Mouse (Mus musculus) kidney, embryonic 16.5 days (tissue): ENCODE measurements at regions not wholly inside any gene's neighbourhood (a gene's known extent, or its start where the extent isn't known, plus 50 kb on each side); places are given as distances from the start of the nearest gene placed in this dataset.
A peak's percentile ranks its signal among the peaks of the same experiment; 100 is the strongest.

Experiments used
- ATAC-seq: fragments of 200-750 bp; cut with Nextera tagmentation; 2 replicates; pipeline ENCODE4 v1.8.0; 2017; ENCODE audit warnings: moderate TSS enrichment; ENCODE audit not compliant: low FRiP score, low TSS enrichment
- H3K27ac ChIP-seq: fragments of 300-500 bp; sonication (generic); 2 replicates; pipeline ENCODE4 v1.5.1; 2014; ENCODE audit warnings: low read length
- H3K27me3 ChIP-seq: fragments of 300-500 bp; sonication (generic); 2 replicates; pipeline ENCODE4 v1.6.1; 2014; ENCODE audit warnings: low read length, control low read depth, mixed read lengths; ENCODE audit not compliant: insufficient read depth
- H3K36me3 ChIP-seq: fragments of 300-500 bp; sonication (generic); 2 replicates; pipeline ENCODE4 v1.6.1; 2014; ENCODE audit warnings: low read length, control low read depth, mixed read lengths; ENCODE audit not compliant: insufficient read depth
- H3K4me1 ChIP-seq: fragments of 300-500 bp; sonication (generic); 2 replicates; pipeline ENCODE4 v1.6.1; 2014; ENCODE audit warnings: low read length, control low read depth, mixed read lengths; ENCODE audit not compliant: insufficient read depth
- H3K4me2 ChIP-seq: fragments of 300-500 bp; sonication (generic); replicated peaks from 2 replicates; pipeline ENCODE4 v1.6.1; 2014; ENCODE audit warnings: low read depth, low read length
- H3K4me3 ChIP-seq: fragments of 300-500 bp; sonication (generic); 2 replicates; pipeline ENCODE4 v1.5.1; 2014; ENCODE audit warnings: mild to moderate bottlenecking, low read length
- H3K9ac ChIP-seq: fragments of 300-500 bp; sonication (generic); replicated peaks from 2 replicates; pipeline ENCODE4 v1.6.1; 2014; ENCODE audit warnings: low read length
- H3K9me3 ChIP-seq: fragments of 300-500 bp; sonication (generic); 2 replicates; pipeline ENCODE4 v1.6.1; 2016; ENCODE audit warnings: low read length, control low read depth
- WGBS: fragments of 180-500 bp; shearing (Covaris S2); extraction: QIAGEN DNeasy Blood & Tissue Kit; methylation state at CpG from one replicate; pipeline ENCODE4 v1.1.7; 2014; 5-methylcytosine and 5-hydroxymethylcytosine counted together

DNA sequence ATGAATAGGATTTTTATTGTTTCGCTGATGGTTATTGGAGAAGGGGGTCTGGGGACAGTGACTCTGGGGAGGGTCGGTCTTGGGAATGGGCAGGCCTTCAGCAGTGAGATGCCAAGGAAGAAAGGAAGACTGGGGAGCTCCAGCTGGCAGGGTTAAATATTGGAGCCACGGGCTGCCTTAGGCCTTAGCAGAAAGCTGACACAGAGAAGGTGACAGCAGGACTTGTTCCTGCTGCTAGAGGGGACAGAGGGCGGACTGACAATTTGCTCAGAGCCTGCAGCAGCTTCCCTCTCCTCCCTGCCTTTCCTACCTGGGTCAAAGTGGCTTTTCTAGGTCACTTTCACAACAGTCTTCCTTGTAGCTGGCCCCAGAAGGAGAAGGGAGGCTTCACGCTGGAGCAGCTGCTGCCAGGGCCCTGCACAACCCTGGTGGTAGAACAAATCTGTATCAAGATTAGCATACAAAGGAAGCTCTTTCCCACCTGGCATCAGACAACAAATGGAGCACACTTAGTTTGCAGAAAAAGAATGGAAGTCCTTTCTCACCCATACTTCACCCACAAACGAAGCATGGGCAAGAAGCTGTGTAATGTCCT, 130.2 kb downstream of the Gadd45g start:
- no peak overlapping the region for H3K4me2 ChIP-seq
- H3K27ac ChIP-seq = peak overlapping the region; percentile 85
- no peak overlapping the region for H3K4me3 ChIP-seq
- no peaks in the 10 kb centered on the region for H3K36me3 ChIP-seq
- no peaks in the 10 kb centered on the region for H3K27me3 ChIP-seq
- H3K9me3 ChIP-seq = no peaks in the 10 kb centered on the region
- no peak overlapping the region for H3K9ac ChIP-seq
- 63% methylated on average over 6 of the region's 6 CpGs for WGBS
- peaks cover 36% of the 10 kb centered on the region for H3K4me1 ChIP-seq
- no peak for ATAC-seq

DNA sequence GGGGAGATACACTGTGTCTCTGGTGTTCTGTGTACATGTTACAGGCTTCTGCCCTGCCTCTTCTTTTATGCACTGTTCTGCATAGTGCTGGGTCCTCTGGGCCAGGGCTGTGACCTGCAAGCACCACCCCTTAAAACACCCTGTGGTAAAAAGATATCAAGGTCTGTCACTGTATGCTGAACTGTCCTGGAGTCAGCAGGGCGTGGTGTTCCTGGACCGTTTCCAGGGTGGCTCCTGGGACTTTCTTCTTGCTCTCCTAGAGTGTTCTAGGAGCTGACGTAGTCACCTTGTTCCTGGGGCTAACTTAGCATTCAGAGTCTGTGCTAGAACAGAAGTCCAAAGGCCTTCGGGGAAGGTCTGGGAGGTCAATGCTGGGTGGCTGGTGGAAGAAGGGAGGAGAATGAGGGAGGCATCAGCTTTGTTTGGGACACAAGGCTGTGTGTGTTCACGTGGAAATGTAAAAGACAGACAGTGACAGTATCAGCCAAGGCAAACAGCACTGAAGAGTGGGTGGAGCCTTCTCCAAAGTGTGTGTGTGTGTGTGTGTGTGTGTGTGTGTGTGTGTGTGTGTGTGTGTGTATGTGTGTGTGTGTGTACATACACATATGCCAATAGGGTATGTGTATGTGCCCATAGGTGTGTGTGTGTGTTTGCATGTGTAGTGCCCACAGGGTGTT, 133.0 kb downstream of the Gadd45g start:
- Histone ChIP-seq H3K9me3 (no peaks in the 10 kb centered on the region), H3K36me3 (no peaks in the 10 kb centered on the region), H3K4me3 (no peak overlapping the region), H3K27ac (no peak overlapping the region), H3K9ac (no peak overlapping the region), H3K4me1 (peaks cover 23% of the 10 kb centered on the region), H3K27me3 (no peaks in the 10 kb centered on the region), H3K4me2 (no peak overlapping the region)
- 60% methylated on average over 5 of the region's 5 CpGs for WGBS
- no peak for ATAC-seq

DNA sequence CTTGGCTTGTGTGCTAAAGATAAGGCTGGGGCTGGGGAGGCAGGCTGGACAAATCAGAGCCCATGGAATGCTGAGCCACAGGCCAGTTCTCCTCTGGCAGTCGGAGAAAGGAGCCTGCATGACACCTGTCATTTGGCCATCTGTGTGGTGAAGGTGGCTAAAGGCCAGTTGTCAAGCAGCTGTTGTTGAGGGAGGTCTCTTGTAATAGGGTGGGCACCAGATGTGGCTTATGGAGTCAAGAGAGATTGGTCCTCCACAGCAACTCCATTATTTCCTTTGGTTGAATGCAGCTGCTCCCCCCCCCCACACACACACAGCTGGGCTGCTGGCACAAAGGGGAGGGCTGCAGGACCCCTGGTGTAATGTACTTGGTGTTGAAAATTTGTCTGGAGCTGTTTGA, 133.9 kb downstream of the Gadd45g start:
- Histone ChIP-seq H3K4me1 (peaks cover 16% of the 10 kb centered on the region), H3K9me3 (no peaks in the 10 kb centered on the region)
- no peak for ATAC-seq

DNA sequence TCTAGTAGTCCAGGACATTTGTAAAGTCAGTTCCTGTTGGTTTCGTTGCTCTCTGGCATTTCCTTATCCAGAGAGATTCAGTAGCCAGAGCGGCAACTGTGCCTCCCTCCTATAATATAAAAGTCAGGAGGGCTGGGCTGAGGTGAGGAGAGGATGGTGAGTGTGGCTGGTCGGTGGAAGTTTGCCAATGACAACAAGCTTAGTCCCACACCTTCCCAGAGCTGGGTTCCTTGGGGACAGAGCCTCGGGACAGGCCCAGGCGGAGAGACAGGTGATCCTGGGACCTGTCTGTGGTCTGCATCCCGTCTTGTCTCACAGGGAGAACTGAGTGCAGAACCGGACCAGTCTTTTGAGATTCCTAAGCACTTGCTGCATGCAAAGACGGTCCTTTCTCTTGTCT, 136.5 kb downstream of the Gadd45g start:
- H3K4me1 ChIP-seq = 0 out of 2 replicates have a peak, but pooled peaks cover 4% of the 10 kb centered on the region
- H3K4me3 ChIP-seq = no peak overlapping the region
- H3K27ac ChIP-seq = no peak overlapping the region
- no peaks in the 10 kb centered on the region for H3K9me3 ChIP-seq
- 80% methylated on average over 8 of the region's 8 CpGs for WGBS
- H3K4me2 ChIP-seq = no peak overlapping the region
- no peak for ATAC-seq
- no peak overlapping the region for H3K9ac ChIP-seq
- H3K27me3 ChIP-seq = no peaks in the 10 kb centered on the region
- H3K36me3 ChIP-seq = no peaks in the 10 kb centered on the region

More for the DNA sequence above, 133.9 kb downstream of the Gadd45g start:
- no peaks in the 10 kb centered on the region for H3K27me3 ChIP-seq
- no peaks in the 10 kb centered on the region for H3K36me3 ChIP-seq
- no peak overlapping the region for H3K27ac ChIP-seq
- no peak overlapping the region for H3K9ac ChIP-seq
- no peak overlapping the region for H3K4me3 ChIP-seq
- no peak overlapping the region for H3K4me2 ChIP-seq
- 21% methylated on average over 1 of the region's 1 CpGs for WGBS

DNA sequence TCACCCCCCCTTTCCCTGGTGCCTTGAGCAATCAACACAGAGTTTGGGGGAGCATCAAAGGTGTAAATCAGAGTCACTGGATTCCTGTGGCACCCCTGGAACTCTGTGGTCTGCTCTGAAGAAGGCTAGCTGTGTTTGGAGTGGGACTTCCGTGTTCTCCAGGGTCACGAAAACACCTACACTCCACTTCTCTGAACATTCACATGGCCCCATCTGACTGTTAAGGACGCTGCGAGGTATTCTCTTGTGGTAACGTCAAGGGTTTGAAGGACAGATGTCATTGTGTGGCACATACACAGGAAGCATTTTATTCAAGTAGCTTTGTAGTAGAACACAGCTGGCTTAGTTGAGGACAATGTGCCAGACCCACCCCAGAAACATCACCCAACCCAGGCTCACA, 137.1 kb downstream of the Gadd45g start:
- H3K4me2 ChIP-seq = no peak overlapping the region
- no peaks in the 10 kb centered on the region for H3K27me3 ChIP-seq
- no peak overlapping the region for H3K9ac ChIP-seq
- H3K4me1 ChIP-seq = 0 out of 2 replicates have a peak, but pooled peaks cover 4% of the 10 kb centered on the region
- no peak overlapping the region for H3K4me3 ChIP-seq
- no peak for ATAC-seq
- no peaks in the 10 kb centered on the region for H3K9me3 ChIP-seq
- WGBS = 90% methylated on average over 5 of the region's 5 CpGs
- no peak overlapping the region for H3K27ac ChIP-seq
- no peaks in the 10 kb centered on the region for H3K36me3 ChIP-seq

DNA sequence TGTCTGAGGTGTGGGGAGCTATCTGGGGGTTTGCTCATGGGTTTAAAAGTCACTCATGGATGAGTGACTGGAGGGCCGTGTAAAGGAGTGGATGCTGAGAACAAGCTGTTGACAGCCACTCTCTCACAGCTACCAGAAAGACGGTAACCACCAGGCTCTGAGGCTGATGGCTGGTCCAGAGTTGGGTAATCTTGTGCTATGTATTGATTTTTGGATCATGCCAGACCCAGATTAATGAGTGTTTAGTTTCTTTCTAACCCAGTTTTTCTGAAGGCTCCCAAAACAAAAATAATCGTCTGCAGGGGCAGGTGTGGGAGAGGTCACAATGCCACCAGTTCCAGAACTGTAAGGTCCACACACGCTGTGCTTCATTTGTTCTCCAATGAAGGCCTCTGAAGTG, 144.9 kb downstream of the Gadd45g start:
- ATAC-seq = no peak
- Histone ChIP-seq H3K9me3 (peaks cover 5% of the 10 kb centered on the region; the same call in 1 of the 2 replicates), H3K27ac (no peak overlapping the region), H3K4me2 (no peak overlapping the region), H3K36me3 (no peaks in the 10 kb centered on the region), H3K27me3 (no peaks in the 10 kb centered on the region), H3K4me3 (no peak overlapping the region), H3K9ac (no peak overlapping the region), H3K4me1 (no peaks in the 10 kb centered on the region)
- WGBS = 78% methylated on average over 4 of the region's 4 CpGs

DNA sequence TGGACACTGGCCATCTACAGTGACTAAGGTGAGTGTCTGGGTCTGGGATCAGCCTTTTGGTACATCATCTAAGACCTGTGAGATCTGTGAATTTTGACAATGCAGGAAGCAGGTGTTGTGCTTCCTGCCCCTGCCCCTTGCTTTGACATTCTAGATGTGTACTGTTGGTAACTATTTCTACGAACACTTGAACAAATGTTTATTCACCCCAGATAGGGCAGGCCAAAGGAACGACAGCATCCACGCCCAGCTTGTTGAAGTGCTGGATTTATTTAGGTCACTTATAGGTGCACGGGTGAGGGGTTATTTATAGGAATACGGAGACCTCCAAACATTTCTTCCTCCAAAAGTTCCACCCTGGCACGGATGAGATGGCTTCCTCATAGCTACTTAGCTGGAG, 146.4 kb downstream of the Gadd45g start:
- no peak for ATAC-seq
- Histone ChIP-seq H3K4me2 (no peak overlapping the region), H3K9me3 (peaks cover 5% of the 10 kb centered on the region; the same call in 1 of the 2 replicates), H3K27ac (no peak overlapping the region), H3K4me1 (no peaks in the 10 kb centered on the region), H3K4me3 (no peak overlapping the region), H3K27me3 (no peaks in the 10 kb centered on the region), H3K9ac (no peak overlapping the region), H3K36me3 (no peaks in the 10 kb centered on the region)
- 54% methylated on average over 6 of the region's 6 CpGs for WGBS

DNA sequence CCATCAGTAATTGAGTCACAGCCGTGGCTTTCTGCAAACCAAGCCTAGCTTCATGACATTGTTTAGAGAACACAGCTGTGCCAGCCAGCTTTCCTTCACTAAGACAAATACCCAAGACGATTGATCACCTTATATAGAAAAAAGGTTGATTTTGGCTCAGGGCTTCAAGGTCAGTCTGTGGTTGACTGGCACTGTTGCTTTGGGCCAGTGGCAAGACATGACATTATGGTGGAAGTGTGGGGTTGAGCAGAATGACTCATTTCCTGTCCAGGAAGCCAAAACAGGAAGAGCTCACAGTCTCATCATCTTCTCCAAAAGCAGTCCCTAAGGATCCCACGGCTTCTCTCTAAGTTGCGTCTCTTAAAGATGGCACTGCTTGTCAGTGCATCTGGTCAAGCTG, 149.7 kb downstream of the Gadd45g start:
- Histone ChIP-seq H3K4me2 (no peak overlapping the region), H3K4me3 (no peak overlapping the region), H3K9ac (no peak overlapping the region), H3K27me3 (no peaks in the 10 kb centered on the region), H3K4me1 (no peaks in the 10 kb centered on the region), H3K36me3 (no peaks in the 10 kb centered on the region), H3K27ac (no peak overlapping the region), H3K9me3 (peaks cover 5% of the 10 kb centered on the region; the same call in 1 of the 2 replicates)
- 72% methylated on average over 4 of the region's 4 CpGs for WGBS
- no peak for ATAC-seq

DNA sequence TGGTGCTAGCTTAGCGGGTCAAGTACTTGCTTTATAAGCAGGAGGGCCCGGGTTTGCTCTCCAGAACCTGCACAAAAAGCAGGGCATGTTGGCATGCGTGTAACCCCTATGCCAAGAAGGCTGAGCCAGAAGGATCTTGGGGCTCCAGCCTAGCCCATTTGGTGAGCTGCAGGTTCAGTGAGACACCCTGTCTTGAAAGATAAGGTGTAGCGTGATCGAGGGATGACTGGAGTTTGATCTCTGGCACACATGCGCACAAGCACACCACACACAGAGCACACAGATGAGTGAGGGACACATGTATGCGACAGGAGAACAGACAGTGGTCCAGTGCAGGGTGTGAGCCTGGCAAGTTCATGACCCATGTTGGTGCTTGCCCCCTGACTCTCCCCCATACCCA, 152.1 kb downstream of the Gadd45g start:
- H3K4me2 ChIP-seq = no peak overlapping the region
- H3K9me3 ChIP-seq = peaks cover 5% of the 10 kb centered on the region; the same call in 1 of the 2 replicates
- no peak overlapping the region for H3K9ac ChIP-seq
- H3K27ac ChIP-seq = no peak overlapping the region
- no peak for ATAC-seq
- H3K36me3 ChIP-seq = no peaks in the 10 kb centered on the region
- no peaks in the 10 kb centered on the region for H3K27me3 ChIP-seq
- H3K4me3 ChIP-seq = no peak overlapping the region
- WGBS = 93% methylated on average over 7 of the region's 7 CpGs
- no peaks in the 10 kb centered on the region for H3K4me1 ChIP-seq

DNA sequence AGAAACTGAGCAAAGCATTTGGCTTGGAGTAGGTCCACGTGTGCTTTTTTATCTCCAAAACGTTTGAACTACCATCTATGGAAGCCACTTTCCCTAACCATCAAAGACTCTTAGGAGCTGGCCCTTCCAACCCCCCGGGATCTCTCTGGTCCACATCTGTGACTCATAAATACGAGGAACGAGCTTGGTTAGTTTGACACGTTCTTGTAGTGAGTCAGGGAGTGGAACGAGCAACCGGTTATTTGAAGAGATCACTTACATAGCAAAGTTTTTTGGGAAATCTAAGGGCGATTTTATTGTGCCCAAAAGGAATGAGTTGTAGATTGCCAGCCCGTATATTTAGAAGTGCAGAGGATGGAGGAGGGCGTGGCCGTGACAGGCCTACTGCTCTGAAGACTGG, 155.3 kb downstream of the Gadd45g start:
- H3K27ac ChIP-seq = no peak overlapping the region
- H3K27me3 ChIP-seq = no peaks in the 10 kb centered on the region
- H3K4me3 ChIP-seq = no peak overlapping the region
- H3K9me3 ChIP-seq = no peaks in the 10 kb centered on the region
- H3K36me3 ChIP-seq = no peaks in the 10 kb centered on the region
- H3K4me2 ChIP-seq = no peak overlapping the region
- H3K4me1 ChIP-seq = no peaks in the 10 kb centered on the region
- 26% methylated on average over 12 of the region's 12 CpGs for WGBS
- no peak for ATAC-seq
- H3K9ac ChIP-seq = no peak overlapping the region
